Mouse (Mus musculus) thymus, postnatal 14 days (tissue): ENCODE measurements at regions not wholly inside any gene's neighbourhood (a gene's known extent, or its start where the extent isn't known, plus 50 kb on each side); places are given as distances from the start of the nearest gene placed in this dataset.

Experiments
- DNase-seq: peaks from one replicate; pipeline ENCODE4 v3.0.0; 2021

GRCm38 (mm10) chr1:154993927-154994856 is 105.2 kb downstream of the Ier5 start:
- no peak for DNase-seq

GRCm38 (mm10) chr1:154983325-154983724 is 99.0 kb upstream of the Cacna1e start:
- DNase-seq: no peak

GRCm38 (mm10) chr1:154982836-154983235 is 98.5 kb upstream of the Cacna1e start:
- DNase-seq: no peak

- no peak for DNase-seq
Observed at GRCm38 (mm10) chr1:154981687-154982086, 97.4 kb upstream of the Cacna1e start.

GRCm38 (mm10) chr1:154975732-154976131 is 91.4 kb upstream of the Cacna1e start:
- no peak for DNase-seq

- DNase-seq: no peak
Observed at GRCm38 (mm10) chr1:154961271-154961670, 77.0 kb upstream of the Cacna1e start.

GRCm38 (mm10) chr1:154956625-154957031 is 72.3 kb upstream of the Cacna1e start:
- DNase-seq: no peak

- no peak for DNase-seq
Observed at GRCm38 (mm10) chr1:154952679-154953078, 68.4 kb upstream of the Cacna1e start.
